14 mouse cellular contexts compared by ENCODE assay signal in genomic region chr10:76002101-76002521, GRCm38 (mm10). TPM values are rescaled to one million over a fixed set of nuclear protein-coding genes. Genes with fewer than 3 reads are reported as not detected.
DNase-seq lines count a peak whose midpoint lies in the region; ATAC-seq lines count a peak whose summit lies in the region.
"Had no signal": no experiment of that assay in that cellular context is flagged by ENCODE, and none has a peak within 500 bp of the region (broad histone marks: within the 10 kb centered on the region; RNA-seq: fewer than 3 reads in every experiment).

No protein-coding gene starts in this region.

- H3K36me3 ChIP-seq in forebrain, embryonic 15.5 days, result no peaks in the 10 kb centered on the region
- no peaks in the 10 kb centered on the region for H3K36me3 ChIP-seq in forebrain, embryonic 10.5 days (replicated peaks)
- H3K36me3 ChIP-seq: hindbrain, embryonic 12.5 days; neural tube, embryonic 13.5 days had no signal

- no peaks in the 10 kb centered on the region for H3K27me3 ChIP-seq in forebrain, embryonic 15.5 days
- peaks cover 54% of the 10 kb centered on the region for H3K27me3 ChIP-seq in forebrain, embryonic 10.5 days (ENCODE audit: poor library complexity, severe bottlenecking)
- H3K27me3 ChIP-seq: hindbrain, embryonic 12.5 days; neural tube, embryonic 13.5 days had no signal

- peaks cover 11% of the 10 kb centered on the region; the same call in 1 of the 2 replicates for H3K4me1 ChIP-seq in forebrain, embryonic 15.5 days
- peaks cover 29% of the 10 kb centered on the region for H3K4me1 ChIP-seq in forebrain, embryonic 10.5 days

- DNase-seq in forebrain, embryonic 10.5 days (ENCODE audit: extremely low spot score, low spot score), result no peak
- peak; percentile 51 for DNase-seq in adrenal gland, adult 2 months
- DNase-seq in cerebellum, adult 9-11 months, result peak; percentile 90
- peak; percentile 21 to 56 for DNase-seq in gastrocnemius, postnatal 36 days
- DNase-seq in urinary bladder, adult 18-20 months (ENCODE audit: low spot score in 2 of 2), result no peak
- DNase-seq in kidney, postnatal 14 days, result no peak
- DNase-seq: B cell, adult 2 months; kidney, postnatal 36 days had no signal

- H3K9me3 ChIP-seq in forebrain, embryonic 15.5 days, result no peaks in the 10 kb centered on the region
- no peaks in the 10 kb centered on the region for H3K9me3 ChIP-seq in forebrain, embryonic 10.5 days
- H3K9me3 ChIP-seq: hindbrain, embryonic 12.5 days; neural tube, embryonic 13.5 days had no signal

- intact Hi-C loops in gastrocnemius, postnatal 36 days (cut with DNase I), result no loop called here

- H3K9ac ChIP-seq in forebrain, embryonic 15.5 days (replicated peaks), result no peak overlapping the region
- H3K9ac ChIP-seq: hindbrain, embryonic 12.5 days; neural tube, embryonic 13.5 days had no signal

- no peak overlapping the region for H3K4me3 ChIP-seq in forebrain, embryonic 15.5 days
- H3K4me3 ChIP-seq in forebrain, embryonic 10.5 days, result no peak overlapping the region
- H3K4me3 ChIP-seq: erythroblast, embryonic 14.5 days; hindbrain, embryonic 12.5 days; neural tube, embryonic 13.5 days had no signal

- 10% methylated on average over 3 of the region's 3 CpGs for WGBS in forebrain, embryonic 15.5 days
- 42% methylated on average over 3 of the region's 3 CpGs for WGBS in forebrain, embryonic 10.5 days

- peak overlapping the region; percentile 45 for H3K27ac ChIP-seq in forebrain, embryonic 15.5 days (replicated peaks)
- no peak overlapping the region for H3K27ac ChIP-seq in forebrain, embryonic 10.5 days
- H3K27ac ChIP-seq: hindbrain, embryonic 12.5 days; macrophage; neural tube, embryonic 13.5 days had no signal

- ATAC-seq in forebrain, embryonic 15.5 days (replicated peaks), result peak; percentile 66; the same call in 1 of the 2 replicates
- ATAC-seq in megakaryocyte progenitor cell, adult 5-6 weeks (replicated peaks; ENCODE audit: poor library complexity), result no peak

- no peak overlapping the region for H3K4me2 ChIP-seq in forebrain, embryonic 15.5 days (replicated peaks)
- H3K4me2 ChIP-seq: hindbrain, embryonic 12.5 days; neural tube, embryonic 13.5 days had no signal

RNA-seq across cellular contexts. Expression of gene Zfp280b, which starts 30.3 kb away (rescaled TPM):
- polyA plus RNA-seq in forebrain, embryonic 15.5 days (2015; fragmentation: Nextera tagmentation; extraction: Ambion mirVana), result 13.5 and 13.8 TPM in 2 replicates
- 35.5 and 38.1 TPM in 2 replicates for polyA plus RNA-seq in forebrain, embryonic 10.5 days (2016; fragmentation: Nextera tagmentation; extraction: Ambion mirVana)
- total RNA-seq in adrenal gland, adult 2 months (2021), result 1 to 10 TPM; 5.8 to 9.9 TPM
- polyA plus RNA-seq in adrenal gland, adult 2 months (2012; rRNA removed), result 3.5 and 3.8 TPM in 2 replicates
- total RNA-seq in gastrocnemius, postnatal 36 days (2021), result 1 to 10 TPM; 6.5 to 7.4 TPM
- total RNA-seq in megakaryocyte progenitor cell, adult 5-6 weeks (2015), result 7.4 and 8.7 TPM in 2 replicates
- 5.7 and 8.0 TPM in 2 replicates for total RNA-seq in megakaryocyte progenitor cell, adult 5-6 weeks (2017)

RNA-seq across cellular contexts. Expression of gene Gm5134, which starts 47.8 kb away (rescaled TPM):
- 0.15 TPM in 1 of 2 replicates, not detected in the other for polyA plus RNA-seq in forebrain, embryonic 15.5 days (2015; fragmentation: Nextera tagmentation; extraction: Ambion mirVana)
- polyA plus RNA-seq in forebrain, embryonic 10.5 days (2016; fragmentation: Nextera tagmentation; extraction: Ambion mirVana), result 0.12 and 0.19 TPM in 2 replicates
- total RNA-seq in adrenal gland, adult 2 months (2021), result not detected
- 0.03 and 0.11 TPM in 2 replicates for polyA plus RNA-seq in adrenal gland, adult 2 months (2012; rRNA removed)
- total RNA-seq in gastrocnemius, postnatal 36 days (2021), result not detected
- 0.35 and 0.66 TPM in 2 replicates for total RNA-seq in megakaryocyte progenitor cell, adult 5-6 weeks (2015)
- 0.78 and 0.79 TPM in 2 replicates for total RNA-seq in megakaryocyte progenitor cell, adult 5-6 weeks (2017)
- polyA plus RNA-seq: erythroblast, embryonic 14.5 days; hindbrain, embryonic 12.5 days; macrophage; neural tube, embryonic 13.5 days had no signal

RNA-seq across cellular contexts. Expression of gene Vpreb3, which starts 59.3 kb away (rescaled TPM):
- polyA plus RNA-seq in forebrain, embryonic 15.5 days (2015; fragmentation: Nextera tagmentation; extraction: Ambion mirVana), result 0.42 and 0.48 TPM in 2 replicates
- polyA plus RNA-seq in forebrain, embryonic 10.5 days (2016; fragmentation: Nextera tagmentation; extraction: Ambion mirVana), result 0.48 and 0.63 TPM in 2 replicates
- total RNA-seq in adrenal gland, adult 2 months (2021), result not detected
- polyA plus RNA-seq in adrenal gland, adult 2 months (2012; rRNA removed), result 1.1 and 2.0 TPM in 2 replicates
- not detected for total RNA-seq in gastrocnemius, postnatal 36 days (2021)
- 1.5 TPM in 1 of 2 replicates, not detected in the other for total RNA-seq in megakaryocyte progenitor cell, adult 5-6 weeks (2015)
- total RNA-seq in megakaryocyte progenitor cell, adult 5-6 weeks (2017), result not detected in 2 replicates
- polyA plus RNA-seq: erythroblast, embryonic 14.5 days; macrophage had no signal

Comparison
In these comparisons a context has a peak if more than half of its experiments do, and no peak if none do; other contexts are left out.
1. DNase-seq: peak in adrenal gland, adult 2 months (single experiment), cerebellum, adult 9-11 months (single experiment) and gastrocnemius, postnatal 36 days (2 of 2); none in forebrain, embryonic 10.5 days (single experiment), urinary bladder, adult 18-20 months (0 of 2) and kidney, postnatal 14 days (single experiment).